Mouse (Mus musculus): ENCODE measurements around the gene Pdia3.
"Not testable (repeated sequence)": the region's sequence is repeated elsewhere in the genome, so short reads cannot be mapped to it uniquely, and the experiment has no call there.

Pdia3 gene

DNA sequence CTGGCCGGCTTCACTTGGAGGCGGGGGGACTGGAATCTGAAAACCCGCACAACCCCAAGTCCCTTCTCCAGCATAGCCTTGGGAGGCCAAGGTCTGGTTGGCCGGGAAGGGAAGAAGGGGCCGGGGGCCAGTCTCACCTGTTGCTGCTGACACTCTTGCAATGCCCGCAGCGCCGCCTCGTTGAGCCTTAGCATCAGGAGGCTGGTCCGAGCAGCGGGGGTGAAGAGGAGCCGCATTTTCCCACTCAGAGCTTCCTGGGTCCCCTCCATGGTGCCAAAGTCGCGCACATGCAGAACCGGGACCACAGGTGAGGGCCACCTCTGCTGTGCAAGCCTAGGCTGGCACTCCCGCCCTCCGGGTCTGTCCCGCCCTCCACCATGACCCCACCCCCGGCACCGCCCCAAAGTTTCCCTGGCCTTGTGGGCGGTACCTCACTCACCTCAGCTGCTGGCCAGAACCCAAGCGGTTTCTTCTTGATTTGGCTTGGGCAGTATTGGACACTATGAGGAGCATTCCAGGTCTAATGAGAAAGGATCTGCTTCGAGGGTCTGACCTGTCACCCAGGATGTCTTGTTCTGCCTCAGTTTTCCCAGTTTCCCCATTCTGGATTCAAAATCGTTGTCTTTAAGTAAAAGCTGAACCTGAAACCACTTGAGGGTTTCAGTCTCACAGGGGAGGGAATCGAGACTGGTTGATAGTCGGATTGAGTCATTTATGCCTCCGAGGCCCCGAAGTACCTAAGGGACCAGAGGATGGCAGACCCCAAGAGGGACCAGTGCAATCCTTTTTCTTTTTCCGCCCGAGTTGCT lies 28.9 kb downstream of the Pdia3 start:
- peak; percentile 56 for DNase-seq (ENCODE audit: extremely low spot score, low spot score)

DNA sequence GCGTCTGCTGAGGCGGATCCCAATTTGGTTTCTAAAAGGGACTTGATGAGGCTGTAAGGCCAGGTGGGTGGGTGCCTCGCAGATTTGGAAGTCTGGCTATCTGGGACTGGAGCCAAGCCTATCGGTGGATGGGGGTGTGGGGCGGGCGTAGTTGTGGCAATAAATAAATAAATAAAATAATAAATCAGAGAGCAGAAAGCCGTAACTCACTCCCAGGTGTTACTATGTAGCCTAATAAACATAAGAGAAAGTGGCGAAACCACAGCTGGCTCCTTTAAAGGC lies 29.4 kb downstream of the Pdia3 start:
- DNase-seq (ENCODE audit: extremely low spot score, low spot score) = no peak

DNA sequence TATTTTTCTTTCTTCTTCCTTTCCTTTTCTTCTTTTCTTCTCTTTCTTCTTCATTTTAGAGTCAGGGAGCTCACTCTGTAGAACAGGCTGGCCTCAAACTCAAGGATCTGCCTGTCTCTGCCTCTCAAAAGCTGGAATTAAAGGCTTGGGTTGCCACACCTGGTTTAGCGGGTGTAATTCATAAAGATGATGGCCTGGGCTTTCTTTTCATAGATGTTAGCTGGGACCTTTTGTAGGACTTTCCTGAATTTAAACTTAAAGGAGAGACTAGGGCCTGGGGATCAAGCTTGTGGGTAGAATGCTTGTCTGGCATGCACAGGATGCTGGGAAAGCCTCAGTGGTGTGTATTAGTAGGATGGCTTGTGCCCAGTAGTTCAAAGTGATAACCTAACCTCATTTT lies 30.6 kb downstream of the Pdia3 start, which contains the start of gene Ell3:
TSS of gene Ell3 (minus strand) at position 101 of the 400 bp plus-strand sequence.
- no peak for DNase-seq (ENCODE audit: extremely low spot score, low spot score)

DNA sequence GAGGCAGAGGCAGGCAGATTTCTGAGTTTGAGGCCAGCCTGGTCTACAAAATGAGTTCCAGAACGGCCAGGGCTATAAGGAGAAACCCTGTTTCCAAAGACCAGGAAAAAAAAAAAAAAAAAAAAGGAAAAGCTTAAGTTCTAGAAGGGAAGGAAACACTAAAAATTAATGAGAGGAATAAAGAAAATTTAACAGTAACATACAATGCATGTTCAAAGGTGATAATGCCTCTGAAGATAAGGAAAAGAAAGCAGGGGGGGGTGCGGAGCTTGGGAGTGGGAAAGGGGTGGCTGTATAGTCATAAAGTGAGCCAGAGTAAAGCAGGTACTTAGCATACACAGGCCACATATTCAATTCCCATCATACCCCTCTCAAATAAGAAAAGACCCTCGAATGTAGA lies 31.5 kb downstream of the Pdia3 start:
- no peak for DNase-seq (ENCODE audit: extremely low spot score, low spot score)

DNA sequence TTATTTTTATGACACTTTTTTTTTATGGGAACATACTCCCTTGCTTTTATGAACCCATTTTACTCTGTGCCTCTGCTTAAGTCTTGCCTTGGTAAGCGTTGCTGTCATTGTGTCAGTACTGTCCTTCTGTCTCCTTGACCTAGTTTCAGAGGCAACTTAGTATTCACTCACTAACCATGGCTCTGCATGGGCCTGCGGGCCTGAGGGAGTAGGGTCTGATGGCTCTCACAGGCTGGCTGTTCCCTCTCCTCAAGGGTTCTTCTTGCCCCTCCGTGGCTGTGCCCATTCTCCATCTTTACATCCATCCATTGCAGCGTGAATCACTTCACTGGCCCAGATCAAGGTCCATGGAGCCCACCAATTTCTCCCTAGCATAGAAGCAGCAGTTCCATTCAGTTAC lies 32.9 kb downstream of the Pdia3 start:
- DNase-seq (ENCODE audit: extremely low spot score, low spot score) = no peak

DNA sequence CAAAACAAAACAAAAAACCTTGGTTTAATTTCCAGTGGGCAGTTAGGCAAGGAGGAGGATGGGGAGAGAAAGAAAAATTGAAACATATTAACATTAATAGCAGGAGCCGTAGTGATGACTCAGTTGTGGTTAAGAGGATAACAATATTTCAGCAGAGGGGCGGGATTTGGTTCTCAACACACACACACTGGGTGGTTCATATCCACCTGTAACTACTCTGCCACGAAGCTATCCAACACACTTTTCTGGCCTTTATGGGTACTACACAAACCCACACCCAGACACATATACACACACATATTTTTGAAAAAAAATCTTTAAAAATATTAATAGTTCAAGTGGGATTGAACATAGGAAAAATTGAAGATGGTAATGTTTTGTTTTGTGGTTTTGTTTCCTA lies 33.4 kb downstream of the Pdia3 start:
- DNase-seq (ENCODE audit: extremely low spot score, low spot score) = no peak

DNA sequence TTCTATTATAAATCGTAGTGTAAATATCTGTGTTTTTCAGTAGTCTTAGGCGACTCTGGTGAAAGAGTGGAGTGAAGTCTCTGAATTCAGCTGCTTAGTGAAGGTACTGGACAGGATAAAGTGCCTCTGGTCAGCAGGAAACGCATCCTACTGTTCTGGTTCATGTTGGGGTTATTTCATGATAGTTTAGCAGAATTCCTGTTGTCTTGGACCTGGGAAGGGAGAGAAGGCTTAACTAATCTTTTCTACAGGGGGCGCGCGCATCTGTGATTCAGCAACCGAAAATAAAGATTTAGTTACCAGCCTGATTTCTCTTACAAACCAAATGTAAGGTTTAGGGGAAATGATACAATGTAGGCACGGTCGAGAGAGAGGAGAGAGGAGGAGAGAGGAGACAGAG lies 34.6 kb downstream of the Pdia3 start:
- no peak for DNase-seq (ENCODE audit: extremely low spot score, low spot score)

DNA sequence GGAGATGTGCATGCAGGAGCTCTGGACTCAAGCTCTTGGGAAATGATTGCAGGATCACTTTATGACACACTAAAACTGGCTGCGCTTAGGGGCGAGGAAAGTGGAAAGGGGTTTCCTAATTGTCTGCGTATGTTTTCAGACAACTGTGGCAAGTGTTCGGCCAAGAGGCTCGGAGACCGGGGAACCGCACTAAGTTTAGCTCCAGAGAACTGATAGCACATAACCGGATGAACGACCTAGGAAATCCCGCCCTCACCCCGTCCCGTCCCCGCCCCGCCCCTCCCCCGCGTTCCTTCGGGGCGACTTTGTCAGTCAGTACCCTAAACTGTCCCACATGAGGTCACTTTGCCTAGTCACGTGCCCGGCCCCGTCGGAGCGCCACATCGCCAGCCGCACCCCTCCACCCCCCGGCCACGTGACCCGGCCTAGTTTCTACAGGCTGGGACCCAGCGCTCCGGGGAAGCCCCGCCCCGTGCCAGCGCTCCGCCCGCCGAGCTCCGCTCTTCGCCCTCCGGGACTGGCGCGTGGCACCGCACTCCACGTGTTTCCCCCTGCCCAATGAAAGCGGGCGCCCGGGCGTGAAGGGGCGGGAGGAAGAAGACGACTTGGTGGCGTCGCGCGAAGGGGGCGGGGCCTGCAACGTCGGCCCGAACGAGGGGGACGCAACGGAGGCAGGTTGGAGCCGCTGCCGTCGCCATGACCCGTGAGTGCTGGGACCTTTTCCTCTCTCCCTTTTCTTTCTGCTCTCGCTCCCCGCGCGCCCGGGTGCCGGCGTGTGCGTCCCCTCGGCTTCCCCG lies 35.4 kb downstream of the Pdia3 start, which contains the start of gene Serf2:
TSS of gene Serf2 (plus strand) at position 457 of the 797 bp plus-strand sequence.
- peak; percentile 99 for DNase-seq (ENCODE audit: extremely low spot score, low spot score)

DNA sequence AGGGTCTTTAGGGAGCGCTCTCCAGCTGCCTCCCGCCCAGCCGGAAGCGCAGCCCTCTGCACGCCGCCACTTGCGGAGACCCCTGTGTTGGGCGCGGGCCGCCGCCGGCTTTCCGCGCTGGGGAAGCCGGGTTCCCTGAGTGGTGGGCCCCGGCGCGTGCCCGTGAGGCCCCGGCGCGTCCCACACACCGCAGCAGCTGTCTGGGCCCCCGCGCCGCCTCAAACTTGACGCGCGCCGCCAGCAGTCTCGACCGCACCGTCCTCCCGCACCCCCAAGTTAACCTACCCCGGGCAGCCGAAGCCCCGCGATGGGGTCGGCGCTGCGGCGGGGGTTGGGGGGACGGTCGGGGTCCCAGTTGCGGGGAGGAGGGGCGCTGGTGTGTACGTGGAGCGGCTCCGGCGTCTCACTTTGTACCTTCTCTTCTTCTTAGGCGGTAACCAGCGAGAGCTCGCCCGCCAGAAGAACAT lies 36.0 kb downstream of the Pdia3 start:
- no peak for DNase-seq (ENCODE audit: extremely low spot score, low spot score)

DNA sequence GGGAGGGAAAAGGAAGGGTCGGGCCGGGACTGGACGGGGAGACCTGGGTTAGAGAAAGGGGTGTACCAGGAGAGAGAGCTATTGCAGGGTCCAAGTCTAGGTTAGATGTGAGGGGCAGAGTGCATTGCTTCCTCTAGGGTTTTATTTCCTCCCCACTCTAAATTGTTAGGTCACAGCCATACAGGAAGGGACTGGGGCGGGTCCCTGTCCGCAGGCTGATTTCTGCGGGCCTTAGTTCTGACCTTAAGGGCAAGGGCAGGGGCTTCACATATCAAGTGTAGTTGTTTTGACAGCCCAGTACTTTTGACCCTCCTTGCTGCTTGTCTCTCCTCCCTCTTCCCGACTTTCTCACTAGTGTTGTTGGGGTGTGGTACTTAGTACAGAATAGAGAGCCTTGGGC lies 36.5 kb downstream of the Pdia3 start:
- no peak for DNase-seq (ENCODE audit: extremely low spot score, low spot score)

DNA sequence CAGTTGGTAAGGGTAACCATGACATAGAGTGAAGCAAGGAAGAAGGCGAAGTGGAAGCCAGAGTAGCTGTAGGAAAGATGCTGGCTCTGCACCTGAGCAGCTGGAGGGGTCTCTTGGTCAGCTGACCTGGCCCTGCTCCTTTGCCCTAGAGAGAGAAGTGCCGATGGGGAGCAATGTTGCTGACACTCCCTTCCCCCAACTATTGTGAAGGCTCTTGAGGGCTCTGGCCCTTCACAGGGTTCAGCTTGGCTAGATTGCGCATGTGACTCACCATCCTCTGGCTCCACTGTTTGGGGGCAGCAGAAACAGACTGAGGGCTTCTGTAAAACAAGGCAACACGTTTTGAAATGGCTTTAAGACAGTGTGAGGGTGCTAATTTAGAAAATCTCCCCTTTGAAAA lies 38.8 kb downstream of the Pdia3 start:
- no peak for DNase-seq (ENCODE audit: extremely low spot score, low spot score)

DNA sequence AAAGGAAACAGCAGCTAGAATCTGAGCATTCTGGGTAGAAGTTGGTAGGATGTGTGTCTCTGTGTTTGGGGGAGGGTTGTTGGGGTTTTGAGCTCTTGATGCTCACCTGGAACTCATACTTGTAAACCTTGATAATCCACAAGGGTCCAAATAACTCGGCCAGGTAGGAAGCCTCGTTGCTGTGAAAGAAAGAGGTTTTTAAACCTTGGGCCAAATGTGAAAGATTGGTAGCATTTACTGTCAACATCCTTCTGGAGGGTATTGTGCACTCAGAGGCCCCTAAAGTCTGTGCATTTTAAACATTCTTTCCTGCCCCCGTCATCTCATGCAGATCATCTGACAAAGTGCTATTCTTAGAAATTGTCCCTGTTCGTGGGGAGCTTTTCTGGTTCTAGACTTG lies 39.4 kb downstream of the Pdia3 start, which contains the start of gene Hypk:
TSS of gene Hypk (plus strand) at position 301 of the 400 bp plus-strand sequence.
- DNase-seq (ENCODE audit: extremely low spot score, low spot score) = no peak

DNA sequence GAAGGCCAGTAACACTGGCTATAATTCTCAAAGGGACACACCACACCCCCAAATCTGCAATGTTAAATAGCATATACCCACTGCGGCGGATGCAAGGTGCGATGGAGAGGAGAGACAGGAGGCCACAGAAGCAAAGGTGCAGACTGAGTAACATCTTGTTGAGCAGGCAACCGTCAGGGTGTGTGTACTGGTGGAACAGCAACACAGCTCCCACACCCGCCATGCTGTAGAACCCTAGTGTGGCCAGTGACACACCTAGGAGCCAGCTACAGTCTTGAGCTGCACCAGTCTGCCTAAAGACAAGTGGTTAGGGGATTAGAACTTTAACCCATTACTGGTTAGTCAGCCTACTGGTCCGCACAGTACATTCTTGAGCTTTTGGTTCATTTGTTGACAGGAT lies 40.3 kb downstream of the Pdia3 start:
- no peak for DNase-seq (ENCODE audit: extremely low spot score, low spot score)

DNA sequence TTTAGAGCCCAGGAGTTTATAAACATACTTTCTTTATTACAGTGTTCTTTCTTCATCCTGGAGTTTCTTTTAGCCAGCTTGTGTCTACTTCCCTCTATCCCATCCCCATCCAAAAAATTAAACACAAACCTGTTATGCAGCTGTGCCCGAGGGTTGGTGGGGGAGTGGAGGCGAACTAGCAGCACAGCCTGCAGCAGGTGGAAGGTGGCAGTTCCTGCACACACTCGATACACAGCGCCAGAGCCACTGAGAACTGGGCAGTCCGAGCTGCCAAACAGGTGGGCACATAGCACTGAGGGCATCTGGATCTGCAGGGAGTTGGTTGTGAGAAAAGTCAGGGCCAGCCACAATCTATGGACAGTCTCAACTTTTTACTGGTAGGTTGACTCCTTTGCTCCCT lies 42.0 kb downstream of the Pdia3 start:
- peak; percentile 6 for DNase-seq (ENCODE audit: extremely low spot score, low spot score)

DNA sequence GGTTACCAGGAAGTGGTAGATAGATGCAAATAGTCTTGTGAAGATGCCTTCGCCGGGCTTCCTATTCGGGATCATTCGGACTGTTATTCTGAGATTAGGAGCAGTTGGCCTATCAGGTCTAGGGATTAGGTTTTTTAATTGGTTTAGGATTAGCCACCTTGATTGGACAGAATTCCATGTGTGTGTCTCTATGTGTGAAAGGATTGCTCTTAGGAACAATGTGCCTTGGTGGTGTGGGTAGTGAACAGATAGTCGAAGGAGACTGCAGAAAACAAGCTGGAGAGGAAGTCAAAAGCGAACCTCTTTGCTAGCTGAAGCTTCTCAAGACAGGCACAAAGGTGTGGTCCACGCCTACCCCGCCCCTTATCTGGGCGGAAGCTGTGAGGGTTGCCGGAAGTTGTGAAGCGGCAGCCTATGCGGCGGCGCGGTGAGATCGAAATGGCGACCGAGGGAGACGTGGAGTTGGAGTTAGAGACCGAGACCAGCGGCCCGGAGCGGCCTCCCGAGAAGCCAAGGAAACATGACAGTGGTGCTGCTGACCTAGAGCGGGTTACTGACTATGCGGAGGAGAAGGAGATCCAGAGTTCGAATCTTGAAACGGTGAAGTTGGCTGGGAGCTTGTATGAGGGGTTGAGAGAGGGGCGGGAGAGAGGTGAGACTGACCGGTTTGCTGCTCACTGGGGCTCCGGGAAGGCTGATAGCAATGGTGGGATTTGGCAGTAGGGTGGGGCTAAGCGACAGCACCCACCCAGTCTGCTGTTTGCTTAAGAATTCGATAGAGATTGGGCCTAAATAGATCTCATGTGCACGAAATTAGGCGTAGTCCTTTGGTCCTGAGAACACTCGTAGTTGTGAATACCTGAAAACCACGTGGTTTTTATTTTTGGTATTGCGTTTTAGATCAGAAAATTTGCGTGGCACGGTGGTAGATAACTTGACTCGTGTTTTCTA lies 43.4 kb downstream of the Pdia3 start, which contains the start of gene Serinc4:
TSS of gene Serinc4 (minus strand) at position 90 of the 951 bp plus-strand sequence.
- DNase-seq (ENCODE audit: extremely low spot score, low spot score) = peak; percentile 87

DNA sequence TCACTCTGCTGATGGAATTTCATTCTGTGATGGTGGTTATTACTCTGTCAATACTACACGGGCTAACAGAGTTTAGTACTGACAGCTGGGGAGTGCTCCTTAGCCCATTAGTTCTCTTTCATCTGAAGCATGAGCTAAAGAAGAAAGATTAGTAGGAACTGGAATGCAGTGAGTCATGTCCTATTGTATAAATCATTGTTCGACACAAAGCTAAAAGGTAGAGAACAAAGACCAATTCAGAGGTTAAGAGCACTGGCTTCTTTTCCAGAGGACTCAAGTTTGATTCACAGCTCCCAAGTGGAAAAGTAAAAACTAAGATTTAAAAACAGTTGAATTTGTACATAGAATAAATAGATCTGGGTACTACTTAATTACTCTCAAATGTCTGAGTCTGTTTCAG lies 46.5 kb downstream of the Pdia3 start:
- DNase-seq (ENCODE audit: extremely low spot score, low spot score) = no peak

DNA sequence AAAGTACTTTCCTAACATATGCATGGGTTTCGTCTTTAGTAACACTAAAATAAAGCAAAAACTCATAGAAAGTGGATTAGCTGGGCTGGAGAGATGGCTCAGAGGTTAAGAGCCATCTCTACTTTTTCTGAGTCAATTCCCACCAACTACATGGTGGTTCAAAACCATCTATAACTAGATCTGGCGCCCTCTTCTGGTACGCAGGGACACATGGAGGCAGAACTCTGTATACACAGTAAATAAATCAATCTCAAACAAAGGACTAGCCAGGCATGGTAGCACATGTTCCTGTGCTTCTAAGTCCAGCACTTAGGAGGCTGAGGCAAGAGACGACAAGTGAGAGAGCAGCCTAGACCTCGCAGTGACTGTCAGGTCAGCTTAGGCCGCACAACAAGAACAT lies 55.4 kb downstream of the Pdia3 start:
- DNase-seq (ENCODE audit: extremely low spot score, low spot score) = not testable (repeated sequence)

DNA sequence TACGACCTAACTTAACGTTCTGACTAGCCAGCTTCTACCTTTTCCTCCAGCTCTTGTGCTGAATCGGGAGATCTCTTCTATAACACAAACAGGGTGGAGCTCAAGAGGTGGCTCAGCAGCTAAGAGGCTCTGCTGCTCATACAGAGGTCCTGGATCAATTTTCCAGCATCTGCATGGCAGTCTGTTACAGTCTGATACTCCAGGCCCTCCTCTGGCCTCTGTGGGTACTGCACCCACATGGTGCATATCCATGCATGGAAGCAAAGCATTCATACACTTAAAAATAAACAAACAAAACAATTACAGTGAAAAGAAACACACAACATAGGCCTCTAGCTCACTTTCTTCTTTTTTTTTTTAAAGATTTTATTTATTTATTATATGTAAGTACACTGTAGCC lies 59.2 kb downstream of the Pdia3 start:
- not testable (repeated sequence) for DNase-seq (ENCODE audit: extremely low spot score, low spot score)

DNA sequence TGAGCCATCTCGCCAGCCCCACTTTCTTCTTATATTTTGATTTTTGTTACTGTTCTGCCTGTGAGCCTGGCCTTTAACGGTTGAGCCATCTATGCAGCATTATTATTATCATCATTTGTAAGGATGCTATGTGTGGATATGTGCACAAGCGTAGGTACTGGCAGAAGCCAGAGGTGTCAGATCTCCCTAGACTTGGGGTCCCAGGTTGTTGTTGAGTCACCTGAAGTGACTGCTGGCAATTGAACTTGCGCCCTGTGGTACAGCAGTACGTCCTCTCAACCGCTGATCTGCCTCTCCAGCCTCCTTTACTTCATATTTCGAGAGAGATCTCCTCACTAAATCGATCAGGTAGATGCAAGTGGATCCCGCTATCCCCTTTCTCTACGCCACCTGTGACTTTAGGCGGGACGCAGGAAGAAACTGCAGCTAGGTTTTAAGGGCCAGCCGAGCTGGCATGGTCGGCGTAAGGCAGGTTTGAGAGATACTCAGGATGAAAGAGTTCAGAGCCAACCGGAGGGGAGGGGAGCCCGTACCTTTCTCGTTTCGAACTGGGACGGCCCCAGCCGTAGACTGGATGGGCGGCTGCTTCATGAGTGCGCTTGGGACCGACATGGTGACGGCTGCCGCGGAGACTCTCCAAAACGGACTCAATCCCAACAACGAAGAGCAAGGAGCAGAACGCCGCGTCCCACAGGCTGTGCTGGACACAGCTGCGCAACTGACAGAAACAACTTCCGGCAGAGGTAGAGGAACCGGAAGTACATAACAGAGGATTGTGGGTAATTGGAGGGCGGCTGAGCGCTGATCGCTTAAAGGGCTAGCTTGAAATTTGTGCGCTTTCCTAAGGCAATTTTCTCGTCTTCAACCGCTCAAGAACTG lies 60.0 kb downstream of the Pdia3 start, which contains the start of gene Mfap1b:
TSS of gene Mfap1b (minus strand) at position 767 of the 879 bp plus-strand sequence.
- DNase-seq (ENCODE audit: extremely low spot score, low spot score) = peak; percentile 78

DNA sequence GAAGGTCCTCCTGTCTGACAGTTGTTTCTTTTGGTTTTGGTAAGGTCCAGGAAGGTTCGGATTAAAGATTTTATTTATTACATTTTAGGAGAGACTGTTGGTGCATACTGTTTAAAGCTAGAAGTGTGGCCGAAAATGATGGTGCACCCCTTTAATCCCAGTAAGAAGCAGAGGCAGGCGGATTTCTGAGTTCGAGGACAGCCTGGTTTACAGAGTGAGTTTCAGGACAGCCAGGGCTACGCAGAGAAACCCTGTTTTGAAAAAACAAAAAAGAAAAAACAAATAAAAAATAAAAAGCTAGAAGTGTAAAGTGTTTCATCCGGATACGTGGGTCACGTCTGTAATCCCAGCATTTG lies 60.6 kb downstream of the Pdia3 start:
- DNase-seq (ENCODE audit: extremely low spot score, low spot score) = no peak
